Mouse (Mus musculus) cerebellum, adult 11 months (tissue): Measurements from ENCODE around the gene Gm4952.
"Not testable (repeated sequence)": the region's sequence is repeated elsewhere in the genome, so short reads cannot be mapped to it uniquely, and the experiment has no call there.

ENCODE experiments used
- DNase-seq: peaks from one replicate; pipeline ENCODE4 v3.0.0; 2022

Gene Gm4952

GRCm38 (mm10) chr19:12600684-12601480 lies 1.1 kb downstream of the Gm4952 start:
- no peak for DNase-seq

- no peak for DNase-seq
Observed at GRCm38 (mm10) chr19:12608336-12608735, 8.6 kb downstream of the Gm4952 start.

GRCm38 (mm10) chr19:12613646-12614045 lies 13.9 kb downstream of the Gm4952 start:
- DNase-seq = no peak

- no peak for DNase-seq
Observed at GRCm38 (mm10) chr19:12633176-12633575, 33.4 kb downstream of the Gm4952 start, which contains the start of gene Glyat. Gene Glyat, plus strand, starts transcription at chr19:12633308.

- no peak for DNase-seq
Observed at GRCm38 (mm10) chr19:12634259-12634658, 34.5 kb downstream of the Gm4952 start.

- DNase-seq = no peak
Observed at GRCm38 (mm10) chr19:12634963-12635362, 35.2 kb downstream of the Gm4952 start.

GRCm38 (mm10) chr19:12636863-12637262 lies 37.1 kb downstream of the Gm4952 start:
- DNase-seq = no peak

GRCm38 (mm10) chr19:12638049-12638448 lies 38.3 kb downstream of the Gm4952 start:
- DNase-seq = no peak

- DNase-seq = no peak
Observed at GRCm38 (mm10) chr19:12649511-12649910, 49.7 kb downstream of the Gm4952 start.

GRCm38 (mm10) chr19:12666156-12666555 lies 66.4 kb downstream of the Gm4952 start:
- DNase-seq = no peak

GRCm38 (mm10) chr19:12668601-12669000 lies 68.8 kb downstream of the Gm4952 start:
- DNase-seq = not testable (repeated sequence)

- no peak for DNase-seq
Observed at GRCm38 (mm10) chr19:12670139-12670538, 70.4 kb downstream of the Gm4952 start, which contains the start of gene Olfr1442. Gene Olfr1442, plus strand, starts transcription at chr19:12670439.

- DNase-seq = no peak
Observed at GRCm38 (mm10) chr19:12671051-12671450, 71.3 kb downstream of the Gm4952 start.

- no peak for DNase-seq
Observed at GRCm38 (mm10) chr19:12677812-12678211, 78.0 kb downstream of the Gm4952 start, which contains the start of gene Olfr1443. Gene Olfr1443, plus strand, starts transcription at chr19:12678112.
